In the genomic region with DNA sequence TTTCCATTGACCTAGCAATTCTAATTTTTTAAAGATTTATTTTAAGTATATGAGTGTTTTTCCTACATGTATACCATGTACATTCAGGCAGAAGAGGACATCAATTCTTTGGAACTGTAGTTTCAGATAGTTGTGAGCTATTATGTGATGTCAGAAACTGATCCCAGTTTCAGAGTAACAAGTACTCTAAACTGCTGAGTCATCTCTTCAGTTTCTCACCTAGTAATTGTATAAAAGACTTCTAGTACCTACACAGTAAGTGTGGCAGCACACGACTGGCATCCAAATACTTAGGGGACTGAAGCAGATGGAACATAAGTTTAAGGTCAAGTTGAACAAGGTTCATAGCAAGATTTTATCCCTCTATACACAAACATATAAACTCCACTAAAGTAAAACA, we compare ENCODE assay signal across 19 mouse cellular contexts. TPM values are rescaled to one million over a fixed set of nuclear protein-coding genes. Genes with fewer than 3 reads are reported as not detected.
DNase-seq lines count a peak whose midpoint lies in the region; TF ChIP-seq lines count a peak whose summit lies in the region.
"Had no signal": no experiment of that assay in that cellular context is flagged by ENCODE, and none has a peak within 500 bp of the region (broad histone marks: within the 10 kb centered on the region; RNA-seq: fewer than 3 reads in every experiment).

No protein-coding gene starts in this region.

- H3K9me3 ChIP-seq in CH12.LX (replicated peaks; ENCODE audit: low read length) (no peaks in the 10 kb centered on the region), ES-E14 (ENCODE audit: control insufficient read depth, insufficient read depth, low read depth, low read length) (no peaks in the 10 kb centered on the region)
- H3K9me3 ChIP-seq: embryonic facial prominence, embryonic 10.5 days; embryonic facial prominence, embryonic 12.5 days; forebrain, embryonic 13.5 days; forebrain, embryonic 15.5 days had no signal

- TF ChIP-seq EP300 in CH12.LX (IDR thresholded peaks at IDR 0.05; ENCODE audit: low read length), result no peak

- no peak for TF ChIP-seq CTCF in CH12.LX (conservative IDR thresholded peaks at IDR 0.05 in 1 of 2, IDR thresholded peaks at IDR 0.05 in 1 of 2; ENCODE audit: low read depth in 2 of 2, low read length in 2 of 2)

- H3K36me3 ChIP-seq in CH12.LX (replicated peaks in 1 of 2; ENCODE audit: control insufficient read depth in 1 of 2, insufficient read depth in 1 of 2, low read length in 1 of 2), result peaks cover 2 to 18% of the 10 kb centered on the region in 2 experiments
- H3K36me3 ChIP-seq in ES-E14 (ENCODE audit: control insufficient read depth, insufficient read depth, low read length, poor library complexity, severe bottlenecking), result peaks cover 2% of the 10 kb centered on the region; the same call in 1 of the 2 replicates
- H3K36me3 ChIP-seq: embryonic facial prominence, embryonic 12.5 days; forebrain, embryonic 15.5 days had no signal

- H3K9ac ChIP-seq in CH12.LX (ENCODE audit: insufficient read depth, low read depth) (no peak overlapping the region), ES-E14 (ENCODE audit: insufficient read depth, low read depth, low read length, poor library complexity, severe bottlenecking) (no peak overlapping the region)
- H3K9ac ChIP-seq: embryonic facial prominence, embryonic 12.5 days; forebrain, embryonic 13.5 days; forebrain, embryonic 15.5 days; forebrain, postnatal 0 days had no signal

- no peak overlapping the region for H3K4me2 ChIP-seq in CH12.LX (ENCODE audit: insufficient read depth, low read depth, poor library complexity, severe bottlenecking)
- H3K4me2 ChIP-seq: embryonic facial prominence, embryonic 12.5 days; forebrain, embryonic 13.5 days; forebrain, embryonic 15.5 days had no signal

- TF ChIP-seq POLR2A in CH12.LX (IDR thresholded peaks at IDR 0.05; ENCODE audit: low read depth, low read length), result no peak

- H3K27ac ChIP-seq in CH12.LX (ENCODE audit: insufficient read depth, low read depth) (no peak overlapping the region), ES-E14 (ENCODE audit: insufficient read depth, low read depth, low read length, poor library complexity, severe bottlenecking) (no peak overlapping the region)
- H3K27ac ChIP-seq: embryonic facial prominence, embryonic 10.5 days; embryonic facial prominence, embryonic 12.5 days; forebrain, embryonic 13.5 days; forebrain, embryonic 15.5 days had no signal

- DNase-seq in CH12.LX (ENCODE audit: extremely low read depth), result no peak
- DNase-seq in ES-E14 (ENCODE audit: low read depth, low spot score), result no peak
- peak; percentile 11 for DNase-seq in adipocyte (ENCODE audit: low spot score)
- DNase-seq in adrenal gland, postnatal 14 days, result no peak
- DNase-seq in ovary, adult 18-20 months (ENCODE audit: low spot score), result no peak
- DNase-seq: adrenal gland, adult 2 months; adrenal gland, postnatal 10 days; adrenal gland, postnatal 36 days; cerebellum, adult 11-12 months; cerebellum, adult 2 months; cerebellum, adult 9-10 months; cerebellum, postnatal 10 days; cerebellum, postnatal 25 days; forebrain, postnatal 0 days had no signal

- dilution Hi-C loops in CH12.LX (cut with MboI; ENCODE audit: extremely low pct_ligation_motif_present, extremely low pct_unique_long_range_greater_than_20kb, low sequenced_read_pairs), result no loop called here

- in situ Hi-C loops in CH12.LX (cut with MboI; ENCODE audit: low pct_ligation_motif_present, low pct_unique_long_range_greater_than_20kb, low sequenced_read_pairs) (loop anchor here (10.0 kb wide), 1 partner anchor 201 kb away; no protein-coding TSS in a partner anchor), ES-E14 (cut with MboI; ENCODE audit: low sequenced_read_pairs in 2 of 2, unreplicated experiment in 2 of 2) (no loop called here)

- H3K4me3 ChIP-seq in CH12.LX (replicated peaks in 1 of 3; ENCODE audit: low read depth in 2 of 3, low read length in 2 of 3, poor library complexity in 1 of 3) (no peak overlapping the region), ES-E14 (ENCODE audit: insufficient read depth in 1 of 2, low read depth in 1 of 2, low read length in 2 of 2, poor library complexity in 1 of 2, severe bottlenecking in 1 of 2) (no peak overlapping the region)
- H3K4me3 ChIP-seq: embryonic facial prominence, embryonic 10.5 days; embryonic facial prominence, embryonic 12.5 days; forebrain, embryonic 13.5 days; forebrain, embryonic 15.5 days had no signal

- H3K4me1 ChIP-seq in CH12.LX (ENCODE audit: control insufficient read depth in 1 of 2, insufficient read depth in 2 of 2), result peaks cover 0 to 17% of the 10 kb centered on the region in 2 experiments; a peak in 2 of 4 replicates
- no peaks in the 10 kb centered on the region for H3K4me1 ChIP-seq in ES-E14 (ENCODE audit: control insufficient read depth in 2 of 2, insufficient read depth in 2 of 2, low read length in 2 of 2, poor library complexity in 1 of 2)
- H3K4me1 ChIP-seq: embryonic facial prominence, embryonic 10.5 days; embryonic facial prominence, embryonic 12.5 days; forebrain, embryonic 13.5 days; forebrain, embryonic 15.5 days had no signal

- H3K79me2 ChIP-seq in CH12.LX (replicated peaks; ENCODE audit: control insufficient read depth, extremely low read depth, insufficient read depth, poor library complexity, severe bottlenecking), result no peaks in the 10 kb centered on the region

- H3K27me3 ChIP-seq in CH12.LX (replicated peaks), result no peaks in the 10 kb centered on the region
- H3K27me3 ChIP-seq: embryonic facial prominence, embryonic 12.5 days; forebrain, embryonic 13.5 days; forebrain, embryonic 15.5 days; Patski had no signal

- TF ChIP-seq RAD21 in CH12.LX (IDR thresholded peaks at IDR 0.05; ENCODE audit: low read depth, low read length), result no peak

TF ChIP-seq in CH12.LX, 34 proteins besides CTCF, POLR2A, EP300 and RAD21:
- TF ChIP-seq MAX (IDR thresholded peaks at IDR 0.05; ENCODE audit: low read length) (no peak), MAFK (IDR thresholded peaks at IDR 0.05; ENCODE audit: insufficient replicate concordance, low read length) (peak; percentile 87)

TF ChIP-seq in ES-E14, 5 proteins besides CTCF, POLR2A, EP300 and RAD21:
- no peak for TF ChIP-seq CHD2 (IDR thresholded peaks at IDR 0.05; ENCODE audit: low read depth, low read length)
- TF ChIP-seq MAFK (IDR thresholded peaks at IDR 0.05; ENCODE audit: insufficient read depth, low read depth, low read length), result peak; percentile 83

RNA-seq across cellular contexts. Expression of a gene that starts 6.6 kb away (rescaled TPM):
- total RNA-seq in CH12.LX (2012; rRNA removed), result 11.2 and 14.9 TPM in 2 replicates
- total RNA-seq in CH12.LX (2014; rRNA removed), result 35.3 and 41.8 TPM in 2 replicates
- 10.7 and 11.8 TPM in 2 replicates for polyA plus RNA-seq in CH12.LX (2012; ENCODE audit: insufficient read length, low read depth)
- total RNA-seq in ES-E14 (2012; rRNA removed), result 21.0 and 25.4 TPM in 2 replicates
- 5.0 and 5.9 TPM in 2 replicates for total RNA-seq in adrenal gland, postnatal 14 days (2021)

RNA-seq across cellular contexts. Expression of a gene that starts 6.9 kb away (rescaled TPM):
- total RNA-seq in CH12.LX (2012; rRNA removed) (14.9 and 24.0 TPM in 2 replicates), CH12.LX (2014; rRNA removed) (33.4 and 40.1 TPM in 2 replicates), ES-E14 (2012; rRNA removed) (32.9 and 41.1 TPM in 2 replicates)
- polyA plus RNA-seq in CH12.LX (2012; ENCODE audit: insufficient read length, low read depth), result 32.8 and 36.7 TPM in 2 replicates
- 23.6 and 25.0 TPM in 2 replicates for total RNA-seq in adrenal gland, postnatal 14 days (2021)

RNA-seq across cellular contexts. Expression of a gene that starts 35.9 kb away (rescaled TPM):
- total RNA-seq in CH12.LX (2012; rRNA removed) (100 and 141 TPM in 2 replicates), CH12.LX (2014; rRNA removed) (81.6 and 88.2 TPM in 2 replicates), ES-E14 (2012; rRNA removed) (139 and 176 TPM in 2 replicates)
- 148 and 160 TPM in 2 replicates for polyA plus RNA-seq in CH12.LX (2012; ENCODE audit: insufficient read length, low read depth)
- total RNA-seq in adrenal gland, postnatal 14 days (2021), result 74.4 and 80.8 TPM in 2 replicates

RNA-seq across cellular contexts. Expression of a gene that starts 38.2 kb away (rescaled TPM):
- not detected in 2 replicates for total RNA-seq in CH12.LX (2012; rRNA removed)
- not detected in 2 replicates for total RNA-seq in CH12.LX (2014; rRNA removed)
- not detected in 2 replicates for polyA plus RNA-seq in CH12.LX (2012; ENCODE audit: insufficient read length, low read depth)
- total RNA-seq in ES-E14 (2012; rRNA removed), result 0.16 and 0.45 TPM in 2 replicates
- total RNA-seq in adrenal gland, postnatal 14 days (2021), result 40.3 and 45.5 TPM in 2 replicates
